Mouse (Mus musculus) neural tube, embryonic 13.5 days (tissue): ENCODE data around the gene Phgdh. TPM values are rescaled to one million over a fixed set of nuclear protein-coding genes. Genes with fewer than 3 reads are reported as not detected.

ENCODE experiments used
- ATAC-seq: fragments of 200-750 bp; cut with Nextera tagmentation; 2 replicates; pipeline ENCODE4 v1.8.0; 2017; ENCODE audit warnings: low read depth, mild to moderate bottlenecking, moderate TSS enrichment, moderate library complexity
- H3K27ac ChIP-seq: fragments of 300-500 bp; sonication (generic); replicated peaks from 2 replicates; pipeline ENCODE4 v1.5.1; 2015; ENCODE audit warnings: moderate library complexity, mild to moderate bottlenecking, inconsistent platforms
- H3K27me3 ChIP-seq: fragments of 300-500 bp; sonication (generic); 2 replicates; pipeline ENCODE4 v1.6.1; 2015; ENCODE audit warnings: mild to moderate bottlenecking, inconsistent platforms
- H3K36me3 ChIP-seq: fragments of 300-500 bp; sonication (generic); 2 replicates; pipeline ENCODE4 v1.6.1; 2015; ENCODE audit warnings: mild to moderate bottlenecking, inconsistent platforms
- H3K4me1 ChIP-seq: fragments of 300-500 bp; sonication (generic); replicated peaks from 2 replicates; pipeline ENCODE4 v1.6.1; 2015; ENCODE audit warnings: inconsistent platforms
- H3K4me2 ChIP-seq: fragments of 300-500 bp; sonication (generic); 2 replicates; pipeline ENCODE4 v1.6.1; 2015; ENCODE audit warnings: inconsistent platforms, mild to moderate bottlenecking, moderate library complexity
- H3K4me3 ChIP-seq: fragments of 300-500 bp; sonication (generic); 2 replicates; pipeline ENCODE4 v1.5.1; 2015; ENCODE audit warnings: mild to moderate bottlenecking, inconsistent platforms
- H3K9ac ChIP-seq: fragments of 300-500 bp; sonication (generic); 2 replicates; pipeline ENCODE4 v1.6.1; 2015; ENCODE audit warnings: moderate library complexity, mild to moderate bottlenecking, inconsistent platforms
- H3K9me3 ChIP-seq: fragments of 300-500 bp; sonication (generic); 2 replicates; pipeline ENCODE4 v1.6.1; 2016; ENCODE audit warnings: inconsistent platforms
- WGBS: fragments of 180-500 bp; shearing (Covaris S2); methylation state at CpG from one replicate; pipeline ENCODE4 v1.1.7; 2015; 5-methylcytosine and 5-hydroxymethylcytosine counted together
- polyA plus RNA-seq: library from polyadenylated mRNA; unstranded; fragments of >200 nt; fragmentation: Nextera tagmentation; extraction: Ambion mirVana; gene quantifications from 2 replicates; pipeline ENCODE4 v1.2.1, GENCODE M21; 2015

The Phgdh gene
- polyA plus RNA-seq, 1 experiment from 2014 or later, result 171 TPM

DNA sequence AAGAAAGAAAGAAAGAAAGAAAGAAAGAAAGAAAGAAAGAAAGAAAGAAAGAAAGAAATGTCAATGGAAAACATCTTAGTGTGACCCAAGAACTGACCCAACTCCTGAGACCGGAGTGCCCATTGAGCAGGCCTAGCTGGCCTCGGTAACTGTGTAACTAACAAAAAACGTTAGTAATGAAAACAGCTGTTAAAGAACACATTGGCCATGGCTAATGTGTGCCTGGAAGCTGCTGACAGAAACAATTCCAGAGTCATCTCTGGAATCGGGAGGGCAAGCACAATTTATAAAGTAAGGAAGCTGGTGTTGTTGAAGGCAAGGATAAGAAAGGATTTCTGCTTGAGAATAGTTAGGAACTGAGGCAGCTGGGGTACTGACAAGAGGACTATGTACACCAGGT is 28.5 kb upstream of the Phgdh start:
- Histone ChIP-seq H3K4me3 (no peak overlapping the region), H3K4me1 (no peaks in the 10 kb centered on the region), H3K9ac (no peak overlapping the region), H3K9me3 (peaks cover 13% of the 10 kb centered on the region), H3K27me3 (no peaks in the 10 kb centered on the region), H3K4me2 (no peak overlapping the region), H3K36me3 (no peaks in the 10 kb centered on the region), H3K27ac (no peak overlapping the region)
- no peak for ATAC-seq
- WGBS, result 63% methylated on average over 4 of the region's 4 CpGs

DNA sequence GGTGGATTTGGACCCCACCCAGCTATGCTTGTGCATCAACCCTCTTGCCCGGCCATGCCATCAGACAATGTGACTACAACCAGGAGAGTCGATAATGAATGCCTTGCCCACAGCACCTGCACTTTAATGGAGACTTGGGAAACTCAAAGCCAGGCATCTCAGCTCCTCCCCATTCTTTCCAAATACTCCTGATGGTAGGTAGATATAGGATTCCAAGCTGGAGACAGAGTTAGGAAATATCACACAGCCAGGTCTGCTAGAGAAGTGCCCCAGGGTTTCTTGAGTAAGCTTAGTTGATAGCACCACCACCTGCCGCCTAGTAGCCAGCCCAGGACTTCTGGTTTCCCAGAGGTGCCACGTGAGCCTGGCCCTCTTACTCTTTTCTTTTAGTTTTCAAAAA is 27.0 kb upstream of the Phgdh start:
- Histone ChIP-seq H3K4me2 (no peak overlapping the region), H3K27me3 (no peaks in the 10 kb centered on the region), H3K4me1 (no peaks in the 10 kb centered on the region), H3K9ac (no peak overlapping the region), H3K36me3 (no peaks in the 10 kb centered on the region), H3K27ac (no peak overlapping the region), H3K9me3 (peaks cover 8% of the 10 kb centered on the region), H3K4me3 (no peak overlapping the region)
- no peak for ATAC-seq
- WGBS, result 84% methylated on average over 4 of the region's 4 CpGs

DNA sequence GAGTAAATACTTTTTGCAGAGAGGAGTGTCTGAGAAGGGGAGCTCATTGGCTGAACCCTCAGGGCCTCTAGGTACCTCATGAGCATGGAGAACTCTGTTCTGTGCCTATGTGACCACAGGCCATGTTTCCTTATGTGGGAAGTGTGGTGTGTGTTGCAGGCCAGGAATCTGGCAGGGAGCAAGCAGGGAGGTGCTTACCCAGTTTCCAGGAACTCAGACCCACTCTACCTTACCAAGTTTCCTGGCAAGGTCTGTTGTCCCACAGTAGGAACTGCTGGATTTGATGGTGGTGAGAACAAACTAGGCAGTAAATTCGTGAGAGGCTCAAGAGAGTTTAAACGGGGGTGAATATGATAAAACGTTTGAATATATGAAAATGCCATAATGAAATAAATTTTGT is 26.3 kb upstream of the Phgdh start:
- no peaks in the 10 kb centered on the region for H3K27me3 ChIP-seq
- H3K27ac ChIP-seq, result no peak overlapping the region
- no peaks in the 10 kb centered on the region for H3K36me3 ChIP-seq
- 82% methylated on average over 3 of the region's 3 CpGs for WGBS
- no peaks in the 10 kb centered on the region for H3K4me1 ChIP-seq
- 0 out of 2 replicates have a peak, but pooled peaks cover under 1% of the 10 kb centered on the region for H3K9me3 ChIP-seq
- no peak for ATAC-seq
- H3K9ac ChIP-seq, result no peak overlapping the region
- H3K4me3 ChIP-seq, result no peak overlapping the region
- no peak overlapping the region for H3K4me2 ChIP-seq

DNA sequence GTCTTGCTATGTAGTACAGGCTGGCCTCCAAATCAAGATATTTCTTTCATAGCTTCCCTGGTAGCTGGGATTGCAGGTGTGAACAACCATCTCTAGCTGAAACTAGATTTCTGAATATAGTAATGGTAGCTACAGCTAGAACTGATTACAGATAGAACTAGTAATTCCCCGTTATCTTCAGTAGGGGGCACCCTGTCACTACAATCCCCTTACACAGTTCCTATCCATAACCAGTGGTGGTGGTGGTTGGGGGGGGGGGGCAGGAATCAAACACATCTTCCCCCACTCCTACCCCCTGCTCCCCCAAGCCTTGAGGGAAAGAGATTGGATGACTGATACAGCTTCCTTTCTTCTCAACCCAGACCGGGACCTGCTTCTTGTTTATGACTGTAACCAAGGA is 23.0 kb upstream of the Phgdh start:
- no peak for ATAC-seq
- H3K4me2 ChIP-seq, result no peak overlapping the region

DNA sequence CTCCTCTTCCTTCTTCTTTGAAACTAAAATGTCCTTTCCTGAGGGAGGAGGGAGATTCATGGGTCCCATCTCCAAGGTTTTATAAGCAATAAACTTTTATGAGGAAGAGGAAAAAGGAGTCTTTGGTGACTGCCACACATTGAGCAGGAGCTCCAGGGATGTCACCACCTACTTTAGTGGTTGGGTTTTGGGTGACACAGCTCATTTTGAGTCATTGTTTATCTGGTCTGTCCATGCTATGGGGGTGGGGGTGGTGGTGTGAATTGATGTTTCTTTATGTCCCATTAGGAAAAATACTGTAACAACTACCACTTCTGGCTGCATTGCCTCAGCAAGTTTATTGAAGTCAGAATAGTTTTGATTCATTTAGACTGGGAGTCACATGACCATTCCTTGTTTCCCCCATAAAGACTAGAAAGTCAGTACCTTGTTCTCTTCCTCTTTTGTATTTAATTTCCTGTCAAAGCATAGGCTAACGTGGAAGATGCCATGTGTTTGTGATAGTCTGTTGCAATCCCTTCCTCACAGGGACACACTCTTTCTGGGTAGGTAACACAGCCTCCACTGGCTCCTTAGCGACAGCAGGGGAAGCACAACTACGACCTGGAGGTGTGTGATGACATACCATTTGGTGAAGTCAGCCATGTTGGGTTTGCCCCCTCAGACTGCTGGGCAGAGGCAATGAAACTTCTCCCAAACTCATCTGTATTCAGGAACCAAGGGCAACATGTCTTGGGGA is 17.0 kb upstream of the Phgdh start:
- Histone ChIP-seq H3K27me3 (no peaks in the 10 kb centered on the region), H3K27ac (no peak overlapping the region), H3K4me3 (no peak overlapping the region), H3K9me3 (no peaks in the 10 kb centered on the region), H3K4me1 (peaks cover 11% of the 10 kb centered on the region), H3K4me2 (no peak overlapping the region), H3K36me3 (no peaks in the 10 kb centered on the region), H3K9ac (no peak overlapping the region)
- WGBS, result 77% methylated on average over 3 of the region's 3 CpGs
- no peak for ATAC-seq

More for the DNA sequence above, 23.0 kb upstream of the Phgdh start:
- H3K9me3 ChIP-seq, result no peaks in the 10 kb centered on the region
- no peaks in the 10 kb centered on the region for H3K4me1 ChIP-seq
- no peaks in the 10 kb centered on the region for H3K27me3 ChIP-seq
- H3K27ac ChIP-seq, result no peak overlapping the region
- WGBS, result 41% methylated on average over 2 of the region's 2 CpGs
- no peak overlapping the region for H3K4me3 ChIP-seq
- H3K36me3 ChIP-seq, result no peaks in the 10 kb centered on the region
- H3K9ac ChIP-seq, result no peak overlapping the region

DNA sequence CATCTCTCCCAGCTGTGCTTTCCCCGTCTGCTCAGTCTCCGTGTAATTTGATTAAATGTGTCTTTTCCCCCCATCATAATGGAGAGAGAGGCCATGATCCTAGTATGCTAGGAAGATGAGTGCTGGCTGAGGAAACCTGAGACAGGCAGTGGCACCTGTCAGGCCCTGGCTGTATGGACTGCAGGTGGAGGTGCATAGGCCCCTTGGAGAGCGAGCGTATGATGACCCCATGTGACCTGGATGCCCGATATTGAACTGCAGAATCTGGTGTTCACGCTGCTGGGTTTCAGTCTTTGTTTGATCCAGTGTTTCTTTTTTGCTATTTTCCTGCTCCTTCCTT is 16.2 kb upstream of the Phgdh start:
- no peak overlapping the region for H3K4me2 ChIP-seq
- no peaks in the 10 kb centered on the region for H3K9me3 ChIP-seq
- no peak overlapping the region for H3K9ac ChIP-seq
- ATAC-seq, result peak; percentile 75
- no peaks in the 10 kb centered on the region for H3K36me3 ChIP-seq
- 63% methylated on average over 6 of the region's 6 CpGs for WGBS
- no peaks in the 10 kb centered on the region for H3K27me3 ChIP-seq
- peak overlapping the region; percentile 46; the same call in 1 of the 2 replicates for H3K27ac ChIP-seq
- H3K4me1 ChIP-seq, result peaks cover 11% of the 10 kb centered on the region
- H3K4me3 ChIP-seq, result no peak overlapping the region

DNA sequence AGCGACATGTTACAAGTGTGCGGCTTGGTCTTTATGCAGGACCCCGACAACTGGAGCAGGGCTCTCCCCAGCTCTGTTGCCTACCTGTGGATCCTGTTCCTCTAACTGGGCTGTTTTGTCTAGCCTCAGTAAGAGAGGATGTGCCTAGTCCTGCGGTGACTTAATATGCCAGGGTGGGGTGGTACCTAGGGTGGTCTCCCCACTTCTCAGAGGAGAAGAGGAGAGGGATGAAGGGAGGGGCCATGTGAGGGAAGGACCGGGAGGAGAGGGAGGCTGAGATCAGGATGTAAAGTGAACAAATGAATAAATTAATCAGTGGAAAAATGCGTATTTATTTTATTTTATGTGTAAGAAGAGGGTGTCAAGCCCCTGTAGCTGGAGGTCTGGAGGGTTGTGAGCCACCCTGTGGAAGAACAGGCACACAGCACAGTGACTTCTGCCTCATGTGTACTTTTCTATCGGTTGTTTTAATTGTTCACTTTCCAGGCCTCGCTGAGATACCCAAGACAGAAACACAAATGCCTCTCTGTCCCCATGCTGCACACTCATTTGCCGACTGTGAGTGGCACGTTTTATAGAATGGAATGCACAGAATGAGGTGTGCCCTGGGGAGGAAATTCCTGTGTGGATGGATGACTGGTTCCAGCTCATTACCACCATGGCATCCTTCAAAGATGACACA is 15.7 kb upstream of the Phgdh start:
- 54% methylated on average over 10 of the region's 10 CpGs for WGBS
- ATAC-seq, result peak; percentile 72
- no peak overlapping the region for H3K4me2 ChIP-seq
- H3K9ac ChIP-seq, result no peak overlapping the region
- no peaks in the 10 kb centered on the region for H3K9me3 ChIP-seq
- peak overlapping the region; percentile 46; the same call in 1 of the 2 replicates for H3K27ac ChIP-seq
- H3K4me1 ChIP-seq, result peaks cover 11% of the 10 kb centered on the region
- H3K36me3 ChIP-seq, result no peaks in the 10 kb centered on the region
- H3K27me3 ChIP-seq, result no peaks in the 10 kb centered on the region
- H3K4me3 ChIP-seq, result no peak overlapping the region

DNA sequence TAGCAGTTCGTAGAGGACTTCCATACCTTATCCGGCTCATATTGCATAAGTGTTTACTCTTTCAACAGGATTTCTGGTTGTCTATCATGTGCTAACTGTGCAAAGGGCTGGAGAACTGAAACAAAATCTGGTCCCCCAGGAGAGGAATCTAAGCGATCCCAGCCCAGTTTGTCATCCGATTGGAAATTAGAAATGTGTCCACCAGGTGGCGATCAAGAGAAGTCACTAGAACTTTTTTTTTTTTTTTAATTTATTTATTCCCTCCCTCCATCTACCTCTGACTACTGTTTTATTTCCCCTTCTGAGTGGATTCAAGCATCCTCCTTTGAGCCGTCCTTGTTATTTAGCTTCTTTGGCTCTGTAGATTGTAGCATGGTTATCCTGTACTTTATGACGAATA is 14.1 kb upstream of the Phgdh start:
- Histone ChIP-seq H3K4me3 (no peak overlapping the region), H3K27ac (no peak overlapping the region), H3K4me2 (no peak overlapping the region), H3K27me3 (no peaks in the 10 kb centered on the region), H3K9me3 (no peaks in the 10 kb centered on the region), H3K9ac (no peak overlapping the region), H3K36me3 (no peaks in the 10 kb centered on the region), H3K4me1 (peaks cover 11% of the 10 kb centered on the region)
- 36% methylated on average over 7 of the region's 7 CpGs for WGBS
- ATAC-seq, result no peak

DNA sequence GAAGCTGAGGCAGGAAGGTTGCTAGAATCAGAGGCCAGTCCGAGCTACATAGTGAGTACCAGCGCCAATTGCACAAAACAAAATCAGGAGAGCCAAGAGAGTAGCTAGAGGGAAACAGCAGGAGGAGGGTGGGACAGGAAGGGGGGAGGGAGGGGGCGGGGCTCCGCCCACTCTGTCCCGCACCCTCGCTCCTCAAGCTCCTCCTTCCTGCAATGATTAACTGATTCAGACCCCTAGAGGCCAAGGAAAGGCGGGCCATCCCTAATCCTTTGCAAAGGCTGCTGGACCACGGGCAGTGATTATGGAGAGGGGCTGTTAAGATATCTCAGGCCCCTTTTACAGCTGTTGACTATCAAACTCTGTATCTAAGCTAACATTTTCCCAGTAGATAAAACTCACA is 8.9 kb upstream of the Phgdh start:
- H3K4me3 ChIP-seq, result no peak overlapping the region
- H3K9me3 ChIP-seq, result no peaks in the 10 kb centered on the region
- no peak overlapping the region for H3K9ac ChIP-seq
- peak; percentile 53; the same call in 1 of the 2 replicates for ATAC-seq
- H3K27me3 ChIP-seq, result no peaks in the 10 kb centered on the region
- no peak overlapping the region for H3K4me2 ChIP-seq
- no peaks in the 10 kb centered on the region for H3K4me1 ChIP-seq
- 17% methylated on average over 8 of the region's 8 CpGs for WGBS
- H3K27ac ChIP-seq, result no peak overlapping the region
- no peaks in the 10 kb centered on the region for H3K36me3 ChIP-seq

DNA sequence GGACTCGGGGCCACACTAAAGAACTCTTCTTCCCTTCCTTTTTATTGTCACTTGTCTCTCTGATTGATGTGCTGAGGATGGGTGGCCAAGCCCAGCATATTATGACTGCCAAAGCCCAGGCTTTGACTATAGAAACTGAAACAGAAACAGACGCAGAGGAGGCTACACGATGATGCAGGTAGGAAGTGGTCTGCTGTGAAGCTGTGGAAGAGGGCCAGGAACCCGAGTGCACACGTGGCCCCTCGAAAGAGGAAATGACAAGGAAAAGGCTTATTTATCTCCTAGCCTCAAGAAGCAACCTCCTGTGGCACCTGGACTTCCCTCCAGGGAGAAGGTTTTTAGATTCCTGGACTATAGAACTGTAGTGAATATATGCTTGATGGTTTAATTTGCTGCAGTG is 8.3 kb upstream of the Phgdh start:
- Histone ChIP-seq H3K4me3 (no peak overlapping the region), H3K36me3 (no peaks in the 10 kb centered on the region), H3K4me2 (no peak overlapping the region), H3K9me3 (no peaks in the 10 kb centered on the region), H3K4me1 (no peaks in the 10 kb centered on the region), H3K27me3 (no peaks in the 10 kb centered on the region), H3K27ac (no peak overlapping the region), H3K9ac (no peak overlapping the region)
- ATAC-seq, result no peak
- 85% methylated on average over 6 of the region's 6 CpGs for WGBS

DNA sequence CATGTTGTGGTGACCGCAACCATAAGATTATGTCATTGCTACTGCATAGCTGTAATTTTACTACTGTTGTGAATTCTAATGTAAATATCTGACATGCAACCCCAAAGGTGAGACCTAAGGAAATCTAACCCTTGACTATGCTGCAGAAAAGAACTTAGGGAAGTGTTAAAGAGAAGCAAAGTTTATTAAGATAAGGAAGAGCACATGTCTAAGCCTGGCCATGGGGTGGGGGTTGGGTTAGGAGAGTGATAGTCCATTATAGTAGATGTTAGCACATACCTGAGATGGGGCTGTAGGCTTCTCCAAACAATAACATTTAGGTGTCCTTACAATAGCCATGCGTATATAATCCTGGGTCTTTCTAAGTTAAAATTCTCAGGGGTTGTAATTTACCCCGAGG is 3.4 kb upstream of the Phgdh start:
- no peaks in the 10 kb centered on the region for H3K36me3 ChIP-seq
- WGBS, result 90% methylated on average over 3 of the region's 3 CpGs
- no peak for ATAC-seq

DNA sequence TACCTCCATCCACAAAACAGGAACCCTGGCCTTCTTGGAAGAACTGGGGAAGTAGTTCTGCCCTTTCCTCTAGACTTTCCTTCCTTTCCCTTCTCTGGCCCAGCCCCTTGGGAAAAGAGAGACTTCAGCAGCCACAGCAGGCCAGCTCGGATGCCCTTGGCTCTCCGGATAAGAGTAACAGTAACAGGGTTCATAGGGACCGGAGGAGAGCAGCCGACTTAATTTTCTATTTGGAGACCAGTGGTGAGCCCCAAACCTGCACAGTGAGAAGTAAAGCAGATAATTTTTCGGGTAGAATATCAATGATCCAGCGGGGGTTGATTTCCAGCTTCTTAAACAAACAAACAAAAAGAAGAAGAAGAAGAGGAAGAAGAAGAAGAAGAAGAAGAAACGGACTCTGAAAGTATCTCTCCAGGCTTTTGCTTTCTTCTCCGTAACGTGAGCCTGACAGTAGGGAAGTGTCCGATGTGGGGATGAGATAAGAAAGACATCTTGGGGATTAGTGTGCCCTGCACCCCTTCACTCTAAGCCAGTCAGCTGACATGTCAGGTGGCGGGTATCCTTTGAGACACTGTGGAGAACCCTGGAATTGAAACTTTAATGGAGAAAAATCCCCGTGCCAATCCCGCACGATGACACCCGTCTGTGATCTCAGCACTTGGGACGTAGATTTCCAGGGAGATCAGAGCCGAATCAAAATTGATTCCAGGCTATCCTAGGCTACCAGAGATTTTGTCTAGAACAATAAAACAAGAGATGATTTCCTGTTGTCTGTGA is 1.2 kb upstream of the Phgdh start:
- no peaks in the 10 kb centered on the region for H3K9me3 ChIP-seq
- no peak overlapping the region for H3K4me2 ChIP-seq
- peaks cover 5% of the 10 kb centered on the region; the same call in 1 of the 2 replicates for H3K27me3 ChIP-seq
- no peak overlapping the region for H3K4me3 ChIP-seq
- H3K27ac ChIP-seq, result no peak overlapping the region
- no peak overlapping the region for H3K9ac ChIP-seq
- ATAC-seq, result no peak
- peaks cover 41% of the 10 kb centered on the region for H3K4me1 ChIP-seq
- 92% methylated on average over 17 of the region's 17 CpGs for WGBS
- no peaks in the 10 kb centered on the region for H3K36me3 ChIP-seq

More for the DNA sequence above, 3.4 kb upstream of the Phgdh start:
- H3K4me2 ChIP-seq, result no peak overlapping the region
- no peak overlapping the region for H3K9ac ChIP-seq
- H3K4me3 ChIP-seq, result no peak overlapping the region
- peaks cover 2% of the 10 kb centered on the region; the same call in 1 of the 2 replicates for H3K27me3 ChIP-seq
- H3K9me3 ChIP-seq, result no peaks in the 10 kb centered on the region
- no peak overlapping the region for H3K27ac ChIP-seq
- H3K4me1 ChIP-seq, result peaks cover 19% of the 10 kb centered on the region
